Mouse (Mus musculus) T-cell, adult 66 days (primary cell): ENCODE measurements around the gene Rhox7a. TPM values are rescaled to one million over a fixed set of nuclear protein-coding genes. Genes with fewer than 3 reads are reported as not detected.

Experiments
- total RNA-seq, 2 experiments: library from RNA; stranded (reverse); gene quantifications; 3 replicates in 1 of 2; 4 replicates in 1 of 2; pipeline ENCODE4 v1.2.4; 2023

Gene Rhox7a
- not detected for total RNA-seq

DNA sequence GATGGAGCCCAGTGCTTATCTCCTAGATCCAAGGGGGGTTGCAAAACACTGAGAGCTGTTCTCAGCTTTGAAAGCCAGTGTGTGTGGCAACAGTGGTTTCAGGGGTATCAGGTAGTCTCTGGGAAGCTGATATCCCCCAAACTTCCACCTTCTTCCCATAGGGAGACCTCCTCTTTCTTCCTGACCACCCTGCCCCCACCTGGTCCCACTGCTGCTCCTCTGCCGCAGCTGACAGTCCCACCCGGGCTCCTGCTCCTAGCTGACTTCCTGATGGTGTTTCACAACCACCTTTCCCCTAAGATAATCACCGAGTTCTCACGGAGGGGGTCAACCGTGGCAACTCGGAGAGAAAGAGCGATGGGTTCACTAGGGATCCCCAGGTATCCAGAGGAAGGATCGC lies at the start of gene Rhox7a:
Gene Rhox7a, plus strand, starts transcription at position 301 of the 400 bp plus-strand sequence.

DNA sequence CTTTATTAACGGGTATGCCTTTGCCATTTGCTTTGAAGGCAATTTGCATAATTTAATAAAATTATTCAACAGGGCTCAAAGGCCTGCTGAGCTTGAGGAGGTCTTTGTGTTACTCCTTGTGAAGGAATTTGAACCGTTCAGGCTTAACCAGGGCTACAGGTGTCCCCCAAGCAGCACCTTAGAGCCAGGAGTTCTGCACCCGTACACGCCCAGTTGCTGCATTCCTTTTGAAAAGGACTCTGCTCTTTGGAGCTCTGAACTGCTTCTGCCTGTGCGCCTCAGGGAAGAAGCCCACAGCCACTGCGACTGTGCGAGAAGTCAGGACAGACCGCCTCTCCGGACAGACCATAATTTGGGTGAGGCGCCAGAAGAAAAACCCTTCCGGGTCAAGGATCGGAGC lies 4.9 kb upstream of the Rhox7a start, which contains the start of gene Rhox6:
Gene Rhox6, plus strand, starts transcription at position 301 of the 400 bp plus-strand sequence.

DNA sequence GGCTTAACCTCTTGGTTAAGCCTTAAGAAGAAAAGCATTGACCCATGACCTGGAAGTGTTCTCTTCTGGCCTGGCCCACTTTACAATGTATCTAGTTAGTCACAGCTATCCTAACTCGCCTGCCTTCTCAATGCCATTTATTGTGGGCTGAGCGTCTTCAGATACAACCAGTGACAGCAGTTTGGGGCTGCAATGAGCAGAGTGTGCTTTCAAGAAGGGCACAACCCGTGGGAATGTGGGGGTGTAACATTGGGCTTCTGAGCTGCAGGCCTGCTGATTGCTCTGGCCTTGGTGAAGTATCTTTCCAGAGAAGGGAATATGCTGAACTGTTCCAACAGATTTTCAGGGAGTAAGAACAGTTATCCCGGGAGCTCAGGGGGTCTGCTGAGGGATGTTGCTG lies 47.4 kb downstream of the Rhox7a start, which contains the start of gene Rhox8:
Gene Rhox8, minus strand, starts transcription at position 101 of the 400 bp plus-strand sequence.

Other genes with a start within 250 kb of the Rhox7a start
- not detected for gene Rhox4f, start 224.0 kb upstream of the Rhox7a start, total RNA-seq
- not detected for gene Rhox3g, start 203.1 kb upstream of the Rhox7a start, total RNA-seq
- not detected for gene Rhox2g, start 188.2 kb upstream of the Rhox7a start, total RNA-seq
- not detected for gene Rhox4g, start 180.4 kb upstream of the Rhox7a start, total RNA-seq
- not detected for gene Rhox3h, start 162.9 kb upstream of the Rhox7a start, total RNA-seq
- not detected for gene Rhox2h, start 158.4 kb upstream of the Rhox7a start, total RNA-seq
- gene Rhox5, start 26.8 kb upstream of the Rhox7a start, total RNA-seq = not detected
- not detected for gene Rhox6, start 4.8 kb upstream of the Rhox7a start, total RNA-seq
- not detected for gene Rhox8, start 47.3 kb downstream of the Rhox7a start, total RNA-seq
- gene Rhox7b, start 65.5 kb downstream of the Rhox7a start, total RNA-seq = not detected
- gene Rhox9, start 70.1 kb downstream of the Rhox7a start, total RNA-seq = not detected
- gene Btg1-ps1, start 187.1 kb downstream of the Rhox7a start, total RNA-seq = not detected
- not detected for gene Btg1-ps2, start 211.4 kb downstream of the Rhox7a start, total RNA-seq
- not detected for gene Rhox10, start 234.8 kb downstream of the Rhox7a start, total RNA-seq